Mouse (Mus musculus) intestine, embryonic 16.5 days (tissue): ENCODE measurements around the gene Atg16l2. TPM values are rescaled to one million over a fixed set of nuclear protein-coding genes. Genes with fewer than 3 reads are reported as not detected.

Experiments used
- ATAC-seq: fragments of 200-750 bp; cut with Nextera tagmentation; 2 replicates; pipeline ENCODE4 v1.8.0; 2017; ENCODE audit warnings: moderate TSS enrichment, moderate library complexity
- H3K27ac ChIP-seq: fragments of 300-500 bp; sonication (generic); 2 replicates; pipeline ENCODE4 v1.5.1; 2014; ENCODE audit warnings: mild to moderate bottlenecking, low read length
- H3K27me3 ChIP-seq: fragments of 300-500 bp; sonication (generic); replicated peaks from 2 replicates; pipeline ENCODE4 v1.6.1; 2014; ENCODE audit warnings: low read length, control low read depth, mixed read lengths; ENCODE audit not compliant: control insufficient read depth, insufficient read depth
- H3K36me3 ChIP-seq: fragments of 300-500 bp; sonication (generic); 2 replicates; pipeline ENCODE4 v1.6.1; 2014; ENCODE audit warnings: low read length, control low read depth; ENCODE audit not compliant: control insufficient read depth, insufficient read depth
- H3K4me1 ChIP-seq: fragments of 300-500 bp; sonication (generic); 2 replicates; pipeline ENCODE4 v1.6.1; 2014; ENCODE audit warnings: low read length, control low read depth, mixed read lengths; ENCODE audit not compliant: control insufficient read depth, insufficient read depth
- H3K4me2 ChIP-seq: fragments of 300-500 bp; sonication (generic); 2 replicates; pipeline ENCODE4 v1.6.1; 2014; ENCODE audit warnings: low read depth, low read length, control low read depth
- H3K4me3 ChIP-seq: fragments of 300-500 bp; sonication (generic); 2 replicates; pipeline ENCODE4 v1.5.1; 2014; ENCODE audit warnings: mild to moderate bottlenecking, low read length
- H3K9ac ChIP-seq: fragments of 300-500 bp; sonication (generic); 2 replicates; pipeline ENCODE4 v1.6.1; 2014; ENCODE audit warnings: low read depth, low read length
- H3K9me3 ChIP-seq: fragments of 300-500 bp; sonication (generic); 2 replicates; pipeline ENCODE4 v1.6.1; 2016; ENCODE audit warnings: low read length, control low read depth; ENCODE audit not compliant: control insufficient read depth
- WGBS: fragments of 180-500 bp; shearing (Covaris S2); extraction: QIAGEN DNeasy Blood & Tissue Kit; methylation state at CpG from one replicate; pipeline ENCODE4 v1.1.7; 2014; 5-methylcytosine and 5-hydroxymethylcytosine counted together
- polyA plus RNA-seq: library from polyadenylated mRNA; unstranded; fragments of >200 nt; fragmentation: Nextera tagmentation; extraction: Ambion mirVana; gene quantifications from 2 replicates; pipeline ENCODE4 v1.2.1, GENCODE M21; 2015

The Atg16l2 gene
- polyA plus RNA-seq, 1 experiment from 2014 or later: 17.3 TPM

GRCm38 (mm10) chr7:101326006-101326405 lies 24.0 kb upstream of the Atg16l2 start:
- Histone ChIP-seq H3K36me3 (no peaks in the 10 kb centered on the region), H3K27me3 (no peaks in the 10 kb centered on the region), H3K27ac (no peak overlapping the region), H3K4me1 (peaks cover 27% of the 10 kb centered on the region), H3K9ac (no peak overlapping the region), H3K4me2 (0 out of 2 replicates have a peak overlapping the region, but pooled peaks have one; percentile 2), H3K9me3 (no peaks in the 10 kb centered on the region), H3K4me3 (no peak overlapping the region)
- ATAC-seq: no peak
- 81% methylated on average over 5 of the region's 5 CpGs for WGBS

- peak overlapping the region; percentile 44 for H3K27ac ChIP-seq
- H3K9ac ChIP-seq: 0 out of 2 replicates have a peak overlapping the region, but pooled peaks have one; percentile 15
- H3K36me3 ChIP-seq: no peaks in the 10 kb centered on the region
- no peaks in the 10 kb centered on the region for H3K27me3 ChIP-seq
- H3K4me2 ChIP-seq: peak overlapping the region; percentile 87; the same call in 1 of the 2 replicates
- peak overlapping the region; percentile 81; the same call in 1 of the 2 replicates for H3K4me3 ChIP-seq
- peaks cover 33% of the 10 kb centered on the region for H3K4me1 ChIP-seq
- WGBS: 48% methylated on average over 6 of the region's 6 CpGs
- no peak for ATAC-seq
- no peaks in the 10 kb centered on the region for H3K9me3 ChIP-seq
These were observed 22.3 kb upstream of the Atg16l2 start for GRCm38 (mm10) chr7:101324142-101324962.

GRCm38 (mm10) chr7:101323141-101323594 lies 21.1 kb upstream of the Atg16l2 start:
- ATAC-seq: peak; percentile 69
- Histone ChIP-seq H3K9me3 (no peaks in the 10 kb centered on the region), H3K36me3 (no peaks in the 10 kb centered on the region), H3K27me3 (no peaks in the 10 kb centered on the region), H3K4me2 (peak overlapping the region; percentile 87), H3K27ac (peak overlapping the region; percentile 91), H3K9ac (peak overlapping the region; percentile 86), H3K4me1 (peaks cover 27% of the 10 kb centered on the region), H3K4me3 (peak overlapping the region; percentile 81)
- 61% methylated on average over 4 of the region's 4 CpGs for WGBS

DNA sequence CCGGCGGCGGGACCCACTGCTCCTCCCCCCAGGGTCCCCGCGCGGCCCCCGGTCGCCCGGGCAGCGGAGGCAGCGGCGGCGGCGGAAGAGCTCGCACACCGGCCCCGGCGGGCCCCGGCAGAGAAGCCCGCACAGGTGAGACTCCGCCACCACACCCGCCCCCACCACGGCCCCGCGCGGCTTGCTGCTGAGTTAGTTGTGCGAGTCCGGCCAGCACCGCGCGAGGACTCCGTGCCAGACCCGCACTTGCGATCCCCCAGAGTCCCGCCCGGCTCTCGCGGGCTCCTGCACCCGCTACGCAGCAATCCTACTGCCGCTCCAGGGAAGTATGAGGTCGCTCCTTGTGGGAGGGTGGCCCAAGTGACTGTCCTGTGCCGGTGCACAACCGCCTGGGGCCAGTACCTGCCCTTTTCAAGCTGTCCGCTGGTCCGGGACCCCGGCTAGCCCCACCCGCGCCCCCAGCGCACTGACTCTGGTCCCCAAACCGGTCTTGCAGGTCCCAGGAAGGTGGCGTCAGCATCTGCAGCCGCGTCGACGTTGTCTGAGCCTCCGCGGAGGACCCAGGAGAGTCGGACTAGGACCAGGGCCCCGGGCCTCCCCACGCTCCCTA lies 19.3 kb upstream of the Atg16l2 start:
- H3K36me3 ChIP-seq: no peaks in the 10 kb centered on the region

DNA sequence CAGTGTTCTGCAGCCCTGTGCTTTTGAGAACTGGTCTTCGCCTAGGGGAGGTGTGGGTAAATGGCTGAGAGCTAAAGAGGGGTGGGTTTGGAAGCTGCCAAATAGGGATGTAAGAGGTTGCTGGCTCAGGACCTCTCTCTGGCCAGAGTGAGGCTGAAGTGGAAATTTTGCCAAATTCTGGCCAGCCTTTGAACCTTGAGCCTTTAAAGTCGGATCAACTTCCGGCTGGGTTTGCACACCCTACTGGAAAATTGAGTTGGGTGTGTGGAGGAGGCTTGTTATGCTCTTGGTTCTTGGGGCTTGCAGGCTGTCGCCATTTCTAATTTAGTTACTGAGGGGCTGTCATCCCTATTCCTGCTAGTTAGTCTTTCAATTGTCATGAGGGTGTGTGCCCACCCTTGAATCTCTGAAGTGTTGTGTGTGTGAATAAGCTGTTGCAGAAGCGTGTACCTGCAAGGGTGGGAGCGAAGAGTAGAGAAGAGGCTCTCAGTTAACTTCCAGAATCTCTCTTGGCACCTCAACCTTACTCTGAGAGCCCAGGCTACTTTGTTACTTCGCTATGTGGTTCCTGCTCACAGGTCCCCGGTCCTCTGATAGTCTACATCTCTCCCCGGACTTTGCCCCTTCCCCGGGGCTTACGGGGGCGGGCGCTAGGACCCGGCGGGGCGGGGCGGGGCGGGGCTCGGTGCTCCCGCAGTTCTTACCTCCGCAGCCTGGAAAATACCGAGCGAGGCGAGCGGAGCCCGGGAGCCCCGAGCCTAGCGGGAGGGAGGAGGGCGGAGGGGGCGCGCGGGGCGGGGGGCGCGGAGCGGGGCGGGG lies 18.6 kb upstream of the Atg16l2 start:
- no peaks in the 10 kb centered on the region for H3K36me3 ChIP-seq
- H3K4me2 ChIP-seq: peak overlapping the region; percentile 87
- peak; percentile 78 for ATAC-seq
- WGBS: 4% methylated on average over 20 of the region's 37 CpGs
- no peaks in the 10 kb centered on the region for H3K27me3 ChIP-seq
- H3K4me3 ChIP-seq: peak overlapping the region; percentile 81
- H3K27ac ChIP-seq: peak overlapping the region; percentile 91
- no peaks in the 10 kb centered on the region for H3K9me3 ChIP-seq
- H3K9ac ChIP-seq: peak overlapping the region; percentile 86
- H3K4me1 ChIP-seq: peaks cover 36% of the 10 kb centered on the region

More for the DNA sequence above, 19.3 kb upstream of the Atg16l2 start:
- no peaks in the 10 kb centered on the region for H3K27me3 ChIP-seq
- 2% methylated on average over 35 of the region's 61 CpGs for WGBS
- H3K27ac ChIP-seq: peak overlapping the region; percentile 91
- H3K9ac ChIP-seq: peak overlapping the region; percentile 86
- peaks cover 32% of the 10 kb centered on the region for H3K4me1 ChIP-seq
- peak overlapping the region; percentile 87 for H3K4me2 ChIP-seq
- H3K4me3 ChIP-seq: peak overlapping the region; percentile 81
- H3K9me3 ChIP-seq: no peaks in the 10 kb centered on the region
- ATAC-seq: peak; percentile 44

DNA sequence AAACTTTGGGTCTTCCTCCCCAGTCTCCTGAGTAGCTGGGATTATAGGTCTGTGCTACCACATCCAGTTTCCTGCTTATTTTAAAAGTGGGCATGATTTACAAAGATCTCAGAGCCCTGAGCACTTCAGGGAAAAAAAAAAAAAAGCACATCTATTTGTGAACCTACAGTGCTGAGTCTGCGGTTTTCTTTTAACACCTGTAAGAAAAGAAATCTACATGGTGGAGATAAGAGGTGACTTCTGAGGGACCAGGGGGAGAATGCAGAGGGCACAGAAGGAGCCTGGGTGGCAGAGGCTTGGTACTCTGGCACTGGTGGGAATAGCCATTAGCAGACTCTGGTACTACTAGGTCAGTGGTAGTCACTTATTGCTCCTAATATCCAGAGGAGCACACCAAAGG lies 17.7 kb upstream of the Atg16l2 start:
- Histone ChIP-seq H3K36me3 (no peaks in the 10 kb centered on the region), H3K27me3 (no peaks in the 10 kb centered on the region), H3K27ac (peak overlapping the region; percentile 91), H3K4me1 (peaks cover 37% of the 10 kb centered on the region), H3K4me2 (0 out of 2 replicates have a peak overlapping the region, but pooled peaks have one; percentile 87), H3K9ac (peak overlapping the region; percentile 86; the same call in 1 of the 2 replicates), H3K9me3 (no peaks in the 10 kb centered on the region), H3K4me3 (no peak overlapping the region)
- no peak for ATAC-seq
- WGBS: 61% methylated on average over 1 of the region's 1 CpGs

DNA sequence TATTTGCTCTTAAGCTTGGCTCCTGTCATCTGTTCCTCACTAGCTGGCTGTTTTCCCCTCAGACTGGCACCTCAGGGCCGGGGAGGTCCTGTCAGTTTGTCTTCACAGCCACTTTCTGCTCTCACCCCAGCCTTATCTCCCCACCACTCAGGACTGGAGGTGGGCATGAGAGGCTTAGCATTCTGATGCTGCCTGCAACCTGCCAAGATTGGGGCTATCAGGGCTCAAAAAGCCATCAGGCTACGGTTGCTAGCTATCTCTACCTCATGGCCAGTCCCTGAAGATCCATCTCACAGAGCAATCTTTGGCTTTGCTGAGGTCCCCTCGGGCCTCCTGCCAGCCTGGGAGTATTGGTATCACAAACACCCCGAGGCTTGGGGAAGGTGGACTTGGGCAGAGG lies 16.8 kb upstream of the Atg16l2 start:
- Histone ChIP-seq H3K4me1 (peaks cover 29% of the 10 kb centered on the region), H3K27me3 (no peaks in the 10 kb centered on the region), H3K4me2 (no peak overlapping the region), H3K4me3 (no peak overlapping the region), H3K36me3 (no peaks in the 10 kb centered on the region), H3K9ac (no peak overlapping the region), H3K27ac (no peak overlapping the region), H3K9me3 (no peaks in the 10 kb centered on the region)
- ATAC-seq: no peak
- WGBS: 62% methylated on average over 4 of the region's 4 CpGs

DNA sequence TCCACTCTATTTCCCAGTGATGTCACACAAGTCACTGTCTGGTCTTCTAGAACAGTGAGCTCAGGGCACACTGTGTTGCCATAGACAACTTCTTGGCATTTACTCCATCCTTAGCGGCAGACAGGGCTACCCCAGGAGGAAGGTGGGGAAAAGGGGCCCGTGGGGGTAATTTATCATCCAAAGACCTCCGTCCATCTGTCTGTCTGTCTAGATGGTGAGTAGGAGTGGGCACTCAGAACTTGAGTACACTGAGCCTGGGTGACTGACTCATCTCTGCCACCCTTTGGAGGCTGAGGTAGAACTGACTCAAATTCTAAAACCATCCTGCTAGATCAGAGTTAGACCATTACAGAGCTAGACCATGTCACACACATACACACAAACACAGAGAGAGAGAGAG lies 15.0 kb upstream of the Atg16l2 start, which contains the start of gene Stard10:
Gene Stard10, plus strand, starts transcription at position 73 of the 400 bp plus-strand sequence.
- ATAC-seq: no peak
- Histone ChIP-seq H3K4me2 (no peak within 1 kb of the TSS), H3K27ac (peak within 1 kb of the TSS; percentile 46), H3K4me1 (peaks cover 28% of the 10 kb centered on the region), H3K4me3 (no peak within 1 kb of the TSS), H3K9me3 (no peaks in the 10 kb centered on the region), H3K27me3 (no peaks in the 10 kb centered on the region), H3K9ac (no peak within 1 kb of the TSS), H3K36me3 (no peaks in the 10 kb centered on the region)
- 72% methylated on average over 3 of the region's 3 CpGs for WGBS

GRCm38 (mm10) chr7:101316591-101317001 lies 14.5 kb upstream of the Atg16l2 start:
- Histone ChIP-seq H3K36me3 (no peaks in the 10 kb centered on the region), H3K9me3 (no peaks in the 10 kb centered on the region), H3K9ac (no peak overlapping the region), H3K4me3 (no peak overlapping the region), H3K4me2 (no peak overlapping the region), H3K4me1 (peaks cover 28% of the 10 kb centered on the region), H3K27me3 (no peaks in the 10 kb centered on the region), H3K27ac (peak overlapping the region; percentile 46)
- 39% methylated on average over 6 of the region's 6 CpGs for WGBS
- ATAC-seq: peak; percentile 39
